Mouse (Mus musculus) brain, adult 2 months (tissue): ENCODE data around the gene Smarca2.
A peak's percentile ranks its signal among the peaks of the same experiment; 100 is the strongest.
"Not testable (repeated sequence)": the region's sequence is repeated elsewhere in the genome, so short reads cannot be mapped to it uniquely, and the experiment has no call there.

ENCODE experiments used
- DNase-seq: peaks from one replicate; pipeline ENCODE4 v3.0.0; 2011; ENCODE audit warnings: low read depth, low spot score

Gene Smarca2

GRCm38 (mm10) chr19:26690516-26690915, 85.7 kb downstream of the Smarca2 start:
- DNase-seq: no peak

DNA sequence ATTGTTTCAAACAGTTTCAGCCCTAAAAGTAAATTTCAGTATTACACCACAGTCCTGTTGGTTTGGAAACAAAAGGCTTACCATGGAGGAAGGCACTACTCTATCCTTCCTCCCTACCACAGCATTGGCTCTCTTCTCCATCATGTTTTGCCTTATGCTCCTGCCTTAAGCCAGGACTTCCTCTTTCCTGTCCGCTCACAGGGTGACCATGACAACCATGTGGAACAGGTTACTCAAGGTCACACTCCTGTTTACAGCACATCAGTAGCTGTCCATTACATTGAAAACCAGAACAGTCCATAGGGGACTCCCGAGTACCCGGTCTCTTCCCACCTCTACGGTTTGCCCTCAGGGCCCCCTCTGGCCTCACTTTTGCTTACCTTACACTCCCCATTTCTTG, 92.3 kb downstream of the Smarca2 start:
- DNase-seq: no peak

- DNase-seq: no peak
Measured at GRCm38 (mm10) chr19:26704545-26705209, 99.8 kb downstream of the Smarca2 start.

DNA sequence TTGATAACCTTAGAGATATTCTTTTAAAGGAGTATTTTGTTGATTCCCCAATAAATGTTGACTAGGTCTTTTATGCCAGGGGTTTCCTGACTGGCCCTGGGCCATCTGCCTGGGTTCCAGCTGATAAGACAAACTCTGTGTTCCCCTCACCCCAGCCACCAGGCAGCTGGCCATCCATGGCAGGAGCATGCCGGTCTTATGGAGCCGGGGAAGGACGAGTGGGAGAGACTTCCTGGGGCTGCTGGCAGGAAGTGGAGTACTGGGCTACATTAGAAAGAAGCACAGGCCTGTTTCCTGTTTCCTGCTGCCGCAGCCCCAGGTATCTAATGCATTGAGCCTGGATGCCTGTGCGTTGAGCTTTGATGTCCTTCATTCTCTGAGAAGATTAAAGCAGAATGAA, 102.1 kb downstream of the Smarca2 start:
- DNase-seq: no peak

DNA sequence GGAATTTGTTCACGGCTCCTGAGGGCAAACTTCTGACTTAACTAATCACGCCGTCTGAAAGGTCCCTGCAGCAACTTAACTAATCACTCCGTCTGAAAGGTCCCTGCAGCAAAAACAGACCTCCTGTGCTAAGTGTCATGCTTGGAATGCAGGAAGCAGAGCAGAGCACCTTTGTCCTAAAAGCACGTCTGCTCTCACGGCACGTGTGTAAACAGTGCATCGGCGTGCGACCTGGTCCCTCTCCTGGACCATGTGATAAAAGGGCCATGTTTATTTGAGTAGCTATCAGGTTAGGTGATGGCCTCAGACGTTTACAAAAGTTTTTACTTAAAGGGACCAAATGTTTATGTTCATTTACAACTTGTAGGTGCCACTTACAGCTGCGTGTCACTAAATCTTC, 104.2 kb downstream of the Smarca2 start:
- DNase-seq: no peak

GRCm38 (mm10) chr19:26711268-26711667, 106.4 kb downstream of the Smarca2 start:
- peak; percentile 42 for DNase-seq

DNA sequence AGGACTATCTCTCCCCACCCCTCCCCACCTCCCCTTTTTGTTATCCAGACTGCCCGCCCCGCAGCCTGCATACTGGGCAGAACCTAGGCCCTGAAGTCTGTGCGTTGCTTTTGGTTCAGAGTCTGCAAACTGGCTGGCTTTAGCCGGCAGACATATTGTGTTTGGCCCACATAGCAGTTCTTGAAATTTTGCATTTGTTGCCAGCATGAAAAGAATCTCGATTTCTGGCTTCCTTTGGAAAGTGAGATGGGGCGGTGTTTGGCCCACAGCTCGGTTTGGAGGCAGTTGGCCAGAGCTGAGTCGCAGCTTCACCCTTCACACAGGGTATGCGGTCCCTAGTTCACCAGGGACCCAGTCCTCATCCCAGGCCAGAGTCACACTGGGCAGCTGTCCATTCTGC, 111.4 kb downstream of the Smarca2 start:
- DNase-seq: peak; percentile 60

GRCm38 (mm10) chr19:26718221-26718620, 113.4 kb downstream of the Smarca2 start:
- DNase-seq: peak; percentile 87

DNA sequence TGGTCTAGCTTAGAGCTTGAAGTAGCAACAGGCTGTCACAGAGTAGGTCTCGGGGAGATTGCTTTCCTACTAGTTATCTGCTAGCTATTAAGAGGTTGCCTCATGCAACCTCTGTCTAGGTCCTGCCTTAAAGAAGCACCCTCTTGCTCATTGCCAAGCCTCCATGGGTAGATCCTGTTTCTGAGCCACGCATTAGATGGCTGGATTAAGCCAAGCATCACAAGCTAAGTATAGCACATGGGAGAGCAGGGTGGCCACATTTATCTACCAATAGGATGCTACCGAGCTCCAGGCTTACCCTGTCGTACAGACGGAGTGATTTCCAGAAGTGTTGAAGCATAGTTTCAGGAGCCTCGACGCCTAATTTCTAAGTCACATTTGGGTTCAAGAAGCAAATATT, 114.3 kb downstream of the Smarca2 start:
- no peak for DNase-seq

- DNase-seq: peak; percentile 80
Measured at GRCm38 (mm10) chr19:26721741-26722140, 116.9 kb downstream of the Smarca2 start.

DNA sequence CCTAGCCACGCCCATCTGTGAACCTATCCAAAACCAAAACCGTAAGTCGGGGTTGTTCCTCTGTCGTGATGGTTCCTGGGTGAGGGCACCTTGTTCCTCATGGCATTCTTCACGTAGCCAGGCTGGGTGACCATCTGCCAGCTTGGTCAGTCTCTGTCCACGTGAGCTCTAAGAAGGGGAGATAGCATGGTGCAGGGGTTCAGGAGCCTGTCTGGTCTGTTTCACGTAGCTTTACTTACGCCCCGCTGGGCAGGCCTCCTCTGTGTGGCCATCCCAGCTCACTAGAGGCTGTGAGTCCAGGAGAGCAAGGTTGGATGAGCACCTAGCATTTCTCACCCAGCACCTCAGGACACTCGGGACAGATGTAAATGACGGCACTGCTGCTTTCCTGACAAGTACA, 119.0 kb downstream of the Smarca2 start:
- peak; percentile 53 for DNase-seq

- no peak for DNase-seq
Measured at GRCm38 (mm10) chr19:26724626-26725025, 119.8 kb downstream of the Smarca2 start.

DNA sequence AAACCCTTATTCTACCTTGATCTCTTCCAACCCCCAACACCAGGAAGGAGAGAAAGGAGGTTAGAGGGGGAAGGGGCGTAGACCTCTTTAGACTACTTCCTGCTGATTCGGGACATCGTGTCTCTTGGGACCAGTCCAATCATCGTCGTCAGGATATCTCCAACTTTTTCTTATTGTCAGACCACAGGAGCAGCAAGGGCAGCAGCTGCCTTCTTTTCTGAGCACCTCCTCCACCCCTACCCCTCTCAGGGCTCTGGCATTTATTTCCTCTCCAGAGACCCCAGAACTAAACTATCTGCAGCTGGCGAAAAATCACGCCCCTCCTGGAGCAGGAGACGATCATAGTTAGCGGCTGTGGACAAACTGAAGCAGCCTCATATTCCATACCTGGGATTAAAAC, 122.9 kb downstream of the Smarca2 start:
- no peak for DNase-seq

DNA sequence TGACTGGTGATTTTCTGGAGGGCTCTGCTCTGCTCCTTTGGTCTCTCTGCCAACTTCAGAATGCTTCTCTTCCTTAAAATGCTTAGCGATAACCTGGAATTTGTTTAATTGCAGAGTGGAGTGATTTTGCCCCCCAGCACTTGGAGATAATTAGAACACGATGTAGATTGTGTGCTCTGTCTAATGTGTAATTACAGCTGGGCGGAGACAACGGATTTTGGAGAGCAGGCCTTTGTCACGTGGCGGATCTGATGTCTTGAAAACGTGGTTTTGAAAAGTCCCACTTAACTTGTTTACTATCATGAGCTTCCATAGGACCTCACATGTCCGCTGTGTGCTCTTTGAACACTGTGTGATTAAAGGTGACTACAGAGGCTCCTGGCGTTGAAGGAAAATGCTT, 125.6 kb downstream of the Smarca2 start:
- no peak for DNase-seq

GRCm38 (mm10) chr19:26731121-26731520, 126.3 kb downstream of the Smarca2 start:
- no peak for DNase-seq

- peak; percentile 78 for DNase-seq
Measured at GRCm38 (mm10) chr19:26731809-26732208, 127.0 kb downstream of the Smarca2 start.

GRCm38 (mm10) chr19:26733055-26733454, 128.2 kb downstream of the Smarca2 start:
- no peak for DNase-seq

GRCm38 (mm10) chr19:26733546-26734100, 128.8 kb downstream of the Smarca2 start:
- DNase-seq: no peak

DNA sequence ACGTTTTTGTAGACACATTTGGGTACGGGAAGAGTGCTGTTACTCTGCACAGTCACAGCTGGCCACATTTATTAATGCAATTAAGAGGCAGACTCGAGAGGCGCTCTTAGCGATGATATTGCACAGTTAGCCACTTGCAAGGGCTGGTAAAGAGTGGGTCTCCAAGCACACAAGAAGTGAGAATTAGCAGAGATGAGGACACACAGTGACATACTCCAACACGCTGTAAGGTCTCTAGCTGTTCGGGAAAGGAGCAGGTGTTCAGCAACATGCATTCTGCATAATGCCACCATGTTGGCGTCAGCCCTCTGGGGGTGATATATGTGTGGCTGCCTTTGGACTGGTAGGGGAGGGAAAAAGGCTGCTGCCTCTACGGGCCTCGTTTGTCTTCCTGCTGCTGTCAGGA, 129.9 kb downstream of the Smarca2 start:
- DNase-seq: no peak

DNA sequence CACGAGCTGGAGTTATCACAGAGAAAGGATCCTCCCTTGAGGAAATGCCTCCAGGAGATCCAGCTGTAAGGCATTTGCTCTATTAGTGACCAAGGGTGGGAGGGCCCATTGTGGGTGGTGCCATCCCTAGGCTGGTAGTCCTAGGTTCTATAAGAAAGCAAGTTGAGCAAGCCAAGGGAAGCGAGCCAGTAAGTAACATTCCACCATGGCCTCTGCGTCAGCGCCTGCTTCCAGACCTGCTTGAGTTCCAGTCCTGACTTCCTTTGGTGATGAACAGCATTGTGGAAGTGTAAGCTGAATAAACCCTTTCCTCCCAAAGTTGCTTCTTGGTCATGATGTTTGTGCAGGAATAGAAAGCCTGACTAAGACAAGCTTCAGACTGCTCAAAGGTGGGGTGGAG, 140.2 kb downstream of the Smarca2 start:
- DNase-seq: not testable (repeated sequence)

- no peak for DNase-seq
Measured at GRCm38 (mm10) chr19:26745567-26745966, 140.7 kb downstream of the Smarca2 start.

DNA sequence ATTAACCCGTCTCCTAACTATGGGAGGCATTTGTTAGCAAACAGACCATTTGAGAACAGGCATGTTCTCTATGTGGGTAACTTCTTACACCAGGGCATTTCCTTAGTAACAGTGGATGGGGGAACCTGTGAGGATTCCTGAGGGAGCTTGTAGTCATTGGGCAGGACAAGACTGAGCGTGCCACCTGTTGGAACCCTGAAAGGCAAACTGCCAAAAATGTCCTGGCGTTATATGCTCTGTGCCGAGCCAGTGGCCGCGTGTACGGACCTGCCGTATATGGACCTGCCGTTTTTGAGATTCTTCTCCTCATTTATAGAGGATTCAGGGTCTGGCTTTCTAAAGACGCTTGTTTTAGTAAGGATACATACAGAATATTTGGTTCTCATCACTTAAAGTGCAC, 141.4 kb downstream of the Smarca2 start:
- no peak for DNase-seq

DNA sequence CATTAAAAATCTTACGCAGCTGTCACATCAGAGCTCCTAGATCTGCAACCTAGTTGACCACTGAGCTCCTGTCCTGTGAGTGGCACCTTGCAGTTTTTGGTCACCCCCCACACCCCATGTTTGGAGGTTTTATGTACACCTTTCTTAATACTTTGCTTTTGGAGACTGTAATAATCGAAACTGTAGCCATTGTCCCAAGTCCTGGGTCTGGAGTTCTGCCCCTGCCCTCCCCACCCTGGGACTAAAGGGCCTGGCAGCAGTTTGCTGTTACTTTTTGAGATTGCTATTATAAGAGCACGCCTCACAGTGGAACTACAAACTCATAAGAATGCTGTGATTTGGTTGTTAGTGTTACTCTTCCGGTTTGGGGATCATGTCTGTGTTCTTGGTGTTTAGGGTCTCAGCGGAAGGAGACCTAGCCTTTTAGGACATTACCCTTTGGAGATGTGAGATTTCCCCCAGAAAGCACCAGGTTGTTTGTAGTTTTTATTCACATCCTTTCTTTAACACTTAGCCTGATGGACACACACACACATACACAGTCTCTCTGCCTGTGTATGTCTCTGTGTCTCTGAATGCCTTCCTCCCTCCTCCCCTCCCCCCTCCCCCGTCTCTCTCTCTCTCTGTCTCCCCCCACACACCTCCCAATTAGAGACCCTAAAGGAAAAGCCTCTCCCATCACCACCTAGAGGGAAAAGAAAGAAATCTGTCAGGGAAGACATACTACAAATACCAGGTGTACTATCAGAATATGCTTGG, 142.0 kb downstream of the Smarca2 start:
- no peak for DNase-seq
